Mouse (Mus musculus): ENCODE measurements around the gene Syne2. TPM values are rescaled to one million over a fixed set of nuclear protein-coding genes. Genes with fewer than 3 reads are reported as not detected.
"Not testable (repeated sequence)": the region's sequence is repeated elsewhere in the genome, so short reads cannot be mapped to it uniquely, and the experiment has no call there.

Gene Syne2
- polyA plus RNA-seq, 1 experiment from 2014 or later, result 61.4 TPM

GRCm38 (mm10) chr12:76136701-76137100 is 318.8 kb downstream of the Syne2 start:
- H3K9ac ChIP-seq (ENCODE audit: low read length), result no peak overlapping the region
- no peaks in the 10 kb centered on the region for H3K4me1 ChIP-seq (ENCODE audit: control insufficient read depth, insufficient read depth, low read length)
- no peak overlapping the region for H3K27ac ChIP-seq (ENCODE audit: low read depth, low read length)
- DNase-seq (ENCODE audit: low spot score) (no peak), ATAC-seq (ENCODE audit: insufficient read depth, low FRiP score, low TSS enrichment) (no peak)
- no peaks in the 10 kb centered on the region for H3K27me3 ChIP-seq (ENCODE audit: control insufficient read depth, insufficient read depth, low read length)
- no peak overlapping the region for H3K4me2 ChIP-seq (ENCODE audit: low read depth)
- 44% methylated on average over 6 of the region's 6 CpGs for WGBS
- no peak overlapping the region for H3K4me3 ChIP-seq (ENCODE audit: low read depth, low read length)
- no peaks in the 10 kb centered on the region for H3K9me3 ChIP-seq (ENCODE audit: control insufficient read depth, low read length)
- H3K36me3 ChIP-seq (ENCODE audit: control insufficient read depth, insufficient read depth, low read length), result no peaks in the 10 kb centered on the region

- DNase-seq (ENCODE audit: low spot score), result peak; percentile 28
- not testable (repeated sequence) for H3K27ac ChIP-seq (ENCODE audit: low read depth, low read length)
- WGBS, result 20% methylated on average over 30 of the region's 30 CpGs
Observed at GRCm38 (mm10) chr12:76152389-76152788, 334.5 kb downstream of the Syne2 start.

More at GRCm38 (mm10) chr12:76152389-76152788, 334.5 kb downstream of the Syne2 start:
- ATAC-seq (ENCODE audit: insufficient read depth, low FRiP score, low TSS enrichment); H3K36me3 ChIP-seq (ENCODE audit: control insufficient read depth, insufficient read depth, low read length); H3K27me3 ChIP-seq (ENCODE audit: control insufficient read depth, insufficient read depth, low read length); H3K9me3 ChIP-seq (ENCODE audit: control insufficient read depth, low read length); H3K4me1 ChIP-seq (ENCODE audit: control insufficient read depth, insufficient read depth, low read length); H3K9ac ChIP-seq (ENCODE audit: low read length): not testable (repeated sequence)
- H3K4me3 ChIP-seq (ENCODE audit: low read depth, low read length), result peak overlapping the region; percentile 25
- peak overlapping the region; percentile 51 for H3K4me2 ChIP-seq (ENCODE audit: low read depth)

Small RNAs within 50 kb of the gene (microRNA-seq; reads per million reads assigned to microRNA genes)
- gene Mir5101, result 1.8 reads per million

Other genes starting within 250 kb of the Syne2 start
- 21.6 and 22.5 TPM in 2 replicates for gene Ppp2r5e, start 221.9 kb upstream of the Syne2 start, polyA plus RNA-seq (2014; fragmentation: Nextera tagmentation; extraction: Ambion mirVana)
- 10.3 and 10.4 TPM in 2 replicates for gene Wdr89, start 148.6 kb upstream of the Syne2 start, polyA plus RNA-seq (2014; fragmentation: Nextera tagmentation; extraction: Ambion mirVana)
- gene Sgpp1, start 82.4 kb upstream of the Syne2 start, polyA plus RNA-seq (2014; fragmentation: Nextera tagmentation; extraction: Ambion mirVana), result 7.2 and 7.7 TPM in 2 replicates

Measured in neural tube, embryonic 11.5 days (tissue).